Mouse (Mus musculus): ENCODE data around the gene P4ha1.

DNA sequence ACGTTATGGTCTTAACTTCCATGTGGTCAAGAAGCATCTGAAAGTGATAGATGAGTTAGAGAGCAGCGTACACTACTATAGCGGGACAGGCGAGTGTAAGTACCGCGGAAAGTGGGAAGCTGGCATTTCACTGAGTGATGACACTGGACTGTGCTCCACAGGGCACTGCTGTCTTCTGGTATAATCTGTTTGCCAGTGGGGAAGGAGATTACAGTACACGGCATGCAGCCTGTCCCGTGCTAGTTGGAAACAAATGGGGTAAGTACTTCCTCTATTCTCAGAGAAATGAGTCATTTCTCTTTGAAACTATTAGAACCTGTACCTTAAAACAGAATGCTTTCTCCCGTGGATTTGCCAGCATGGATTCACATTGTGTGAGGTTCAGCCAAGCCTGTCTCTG, 46.3 kb downstream of the P4ha1 start:
- TF ChIP-seq POLR2A (IDR thresholded peaks at IDR 0.05; ENCODE audit: borderline replicate concordance, extremely low read depth, insufficient read depth, insufficient read length, poor library complexity, severe bottlenecking) (no peak), CTCF (IDR thresholded peaks at IDR 0.05; ENCODE audit: borderline replicate concordance, extremely low read depth, insufficient read depth, insufficient read length) (no peak)
